ENCODE assay signal across 8 mouse cellular contexts in the genomic region with DNA sequence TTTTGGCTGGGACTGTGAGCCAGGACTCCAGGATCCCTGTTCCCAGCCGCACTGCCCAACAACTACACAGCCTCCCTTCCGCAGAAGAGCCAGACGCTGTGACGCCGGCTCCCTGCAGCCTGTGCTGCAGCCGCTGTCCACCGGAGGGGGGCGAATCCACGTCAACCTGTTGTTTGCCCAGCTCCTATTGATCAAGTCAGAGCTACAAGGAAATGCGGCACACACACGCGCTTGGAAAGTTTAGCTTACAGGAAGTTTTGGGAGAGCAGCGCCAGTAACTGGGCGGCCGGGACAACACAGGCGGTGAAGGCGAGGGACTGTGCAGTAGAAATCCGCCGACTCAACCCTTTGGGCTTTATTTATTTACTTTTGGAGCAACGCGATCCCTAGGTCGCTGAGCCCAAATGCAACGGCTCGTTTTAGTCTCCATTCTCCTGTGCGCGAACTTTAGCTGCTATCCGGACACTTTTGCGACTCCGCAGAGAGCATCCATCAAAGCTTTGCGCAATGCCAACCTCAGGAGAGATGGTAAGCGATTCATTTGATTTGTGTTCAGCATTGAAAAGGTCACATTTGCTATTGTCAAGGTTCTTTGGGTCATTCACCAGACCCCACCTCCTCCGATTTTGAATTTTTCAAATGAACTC. TPM values are rescaled to one million over a fixed set of nuclear protein-coding genes. Genes with fewer than 3 reads are reported as not detected.
DNase-seq lines count a peak whose midpoint lies in the region; ATAC-seq and TF ChIP-seq lines count a peak whose summit lies in the region.

A gene (plus strand): TSS at position 194 of the 647 bp plus-strand sequence.

- no peaks in the 10 kb centered on the region for H3K9me3 ChIP-seq in CH12.LX (replicated peaks; ENCODE audit: low read length)
- H3K9me3 ChIP-seq in forebrain, embryonic 12.5 days = no peaks in the 10 kb centered on the region
- H3K9me3 ChIP-seq in heart, postnatal 0 days (replicated peaks; ENCODE audit: control insufficient read depth, low read length) = no peaks in the 10 kb centered on the region

- no peak for TF ChIP-seq EP300 in CH12.LX (IDR thresholded peaks at IDR 0.05; ENCODE audit: low read length)
- TF ChIP-seq EP300 in heart, postnatal 0 days (IDR thresholded peaks at IDR 0.05; ENCODE audit: low read depth) = no peak

- ATAC-seq in forebrain, embryonic 12.5 days (ENCODE audit: low FRiP score) = peak; percentile 94
- peak; percentile 91 for ATAC-seq in heart, postnatal 0 days (ENCODE audit: insufficient read depth, low read depth)

- TF ChIP-seq CTCF in CH12.LX (conservative IDR thresholded peaks at IDR 0.05 in 1 of 2, IDR thresholded peaks at IDR 0.05 in 1 of 2; ENCODE audit: low read depth in 2 of 2, low read length in 2 of 2) = peak in 1 of 2 experiments; percentile 30; a peak in 2 of 4 replicates
- TF ChIP-seq CTCF in heart, postnatal 0 days (IDR thresholded peaks at IDR 0.05; ENCODE audit: low read depth) = peak; percentile 69
- peak; percentile 35; the same call in 1 of the 2 replicates for TF ChIP-seq CTCF in lung, adult 2 months (IDR thresholded peaks at IDR 0.05; ENCODE audit: insufficient read depth, low read length)

- no peaks in the 10 kb centered on the region for H3K79me2 ChIP-seq in CH12.LX (replicated peaks; ENCODE audit: control insufficient read depth, extremely low read depth, insufficient read depth, poor library complexity, severe bottlenecking)

- no peaks in the 10 kb centered on the region for H3K36me3 ChIP-seq in CH12.LX (replicated peaks in 1 of 2; ENCODE audit: control insufficient read depth in 1 of 2, insufficient read depth in 1 of 2, low read length in 1 of 2)
- H3K36me3 ChIP-seq in forebrain, embryonic 12.5 days (replicated peaks) = no peaks in the 10 kb centered on the region
- H3K36me3 ChIP-seq in heart, postnatal 0 days (replicated peaks; ENCODE audit: control insufficient read depth, insufficient read depth, low read length) = no peaks in the 10 kb centered on the region

- in situ Hi-C loops in CH12.LX (cut with MboI; ENCODE audit: low pct_ligation_motif_present, low pct_unique_long_range_greater_than_20kb, low sequenced_read_pairs) = no loop called here

- 2% methylated on average over 32 of the region's 32 CpGs for WGBS in forebrain, embryonic 12.5 days
- WGBS in heart, postnatal 0 days = 3% methylated on average over 32 of the region's 32 CpGs
- 2% methylated on average over 32 of the region's 32 CpGs for WGBS in lung, adult 2 months

- TF ChIP-seq POLR2A in CH12.LX (IDR thresholded peaks at IDR 0.05; ENCODE audit: low read depth, low read length) = no peak
- TF ChIP-seq POLR2A in lung, adult 2 months (IDR thresholded peaks at IDR 0.05; ENCODE audit: borderline replicate concordance, extremely low read depth, low read depth, low read length) = peak; percentile 33; the same call in 1 of the 2 replicates

- TF ChIP-seq RAD21 in CH12.LX (IDR thresholded peaks at IDR 0.05; ENCODE audit: low read depth, low read length) = peak; percentile 21

- H3K27me3 ChIP-seq in CH12.LX (replicated peaks) = no peaks in the 10 kb centered on the region
- no peaks in the 10 kb centered on the region for H3K27me3 ChIP-seq in forebrain, embryonic 12.5 days
- no peaks in the 10 kb centered on the region for H3K27me3 ChIP-seq in heart, postnatal 0 days (ENCODE audit: control insufficient read depth, insufficient read depth, low read length)

- DNase-seq in CH12.LX (ENCODE audit: extremely low read depth) = peak; percentile 1
- peak; percentile 76 for DNase-seq in adrenal gland, postnatal 25 days
- peak; percentile 76 for DNase-seq in heart, postnatal 0 days (ENCODE audit: low spot score)
- peak; percentile 78 for DNase-seq in kidney, postnatal 14 days
- DNase-seq in lung, adult 2 months = peak; percentile 28
- DNase-seq in ovary, postnatal 10 days (ENCODE audit: low spot score) = peak; percentile 46
- DNase-seq in thymus, postnatal 14 days = no peak

- no peak within 1 kb of the TSS for H3K4me3 ChIP-seq in CH12.LX (replicated peaks in 1 of 3; ENCODE audit: low read depth in 2 of 3, low read length in 2 of 3, poor library complexity in 1 of 3)
- peak within 1 kb of the TSS; percentile 44 for H3K4me3 ChIP-seq in forebrain, embryonic 12.5 days (replicated peaks)
- peak within 1 kb of the TSS; percentile 59 for H3K4me3 ChIP-seq in heart, postnatal 0 days (ENCODE audit: low read depth, low read length)
- H3K4me3 ChIP-seq in lung, adult 2 months (replicated peaks; ENCODE audit: extremely low read depth, low read depth, low read length) = peak within 1 kb of the TSS; percentile 64

- H3K4me2 ChIP-seq in CH12.LX (ENCODE audit: insufficient read depth, low read depth, poor library complexity, severe bottlenecking) = no peak within 1 kb of the TSS
- H3K4me2 ChIP-seq in forebrain, embryonic 12.5 days = peak within 1 kb of the TSS; percentile 75
- peak within 1 kb of the TSS; percentile 84 for H3K4me2 ChIP-seq in heart, postnatal 0 days (ENCODE audit: low read depth, low read length)

- dilution Hi-C loops in CH12.LX (cut with MboI; ENCODE audit: extremely low pct_ligation_motif_present, extremely low pct_unique_long_range_greater_than_20kb, low sequenced_read_pairs) = no loop called here

- H3K27ac ChIP-seq in CH12.LX (ENCODE audit: insufficient read depth, low read depth) = no peak within 1 kb of the TSS
- H3K27ac ChIP-seq in forebrain, embryonic 12.5 days = no peak within 1 kb of the TSS
- H3K27ac ChIP-seq in heart, postnatal 0 days (ENCODE audit: low read depth) = peak within 1 kb of the TSS; percentile 71

- H3K9ac ChIP-seq in CH12.LX (ENCODE audit: insufficient read depth, low read depth) = no peak within 1 kb of the TSS
- peak within 1 kb of the TSS; percentile 22; the same call in 1 of the 2 replicates for H3K9ac ChIP-seq in forebrain, embryonic 12.5 days
- peak within 1 kb of the TSS; percentile 58 for H3K9ac ChIP-seq in heart, postnatal 0 days (replicated peaks; ENCODE audit: low read depth, low read length)

- H3K4me1 ChIP-seq in CH12.LX (ENCODE audit: control insufficient read depth in 1 of 2, insufficient read depth in 2 of 2) = no peaks in the 10 kb centered on the region
- H3K4me1 ChIP-seq in forebrain, embryonic 12.5 days = peaks cover 5% of the 10 kb centered on the region; the same call in 1 of the 2 replicates
- peaks cover 10% of the 10 kb centered on the region; the same call in 1 of the 2 replicates for H3K4me1 ChIP-seq in heart, postnatal 0 days (ENCODE audit: control insufficient read depth, insufficient read depth)
- H3K4me1 ChIP-seq in lung, adult 2 months (ENCODE audit: control insufficient read depth, insufficient read depth, low read length) = no peaks in the 10 kb centered on the region; the same call in 1 of the 2 replicates

TF ChIP-seq in CH12.LX, 34 proteins besides CTCF, POLR2A, EP300 and RAD21:
- TF ChIP-seq POLR2AphosphoS2 (IDR thresholded peaks at IDR 0.05; ENCODE audit: low read depth, low read length) (no peak), ZMIZ1 (IDR thresholded peaks at IDR 0.05; ENCODE audit: low read depth, low read length) (no peak), TBP (conservative IDR thresholded peaks at IDR 0.05; ENCODE audit: low read depth, low read length) (no peak), JUN (IDR thresholded peaks at IDR 0.05; ENCODE audit: insufficient read depth, low read depth, low read length) (no peak), NELFE (IDR thresholded peaks at IDR 0.05; ENCODE audit: low read depth, low read length) (no peak), JUND (conservative IDR thresholded peaks at IDR 0.05; ENCODE audit: low read depth, low read length) (no peak), SMC3 (IDR thresholded peaks at IDR 0.05; ENCODE audit: low read depth, low read length) (peak; percentile 22), MAFK (IDR thresholded peaks at IDR 0.05; ENCODE audit: insufficient replicate concordance, low read length) (no peak), SIN3A (IDR thresholded peaks at IDR 0.05; ENCODE audit: low read length) (no peak)

RNA-seq across cellular contexts. Expression of the gene that starts here (rescaled TPM):
- total RNA-seq in CH12.LX (2012; rRNA removed) = not detected in 2 replicates
- not detected in 2 replicates for total RNA-seq in CH12.LX (2014; rRNA removed)
- not detected in 2 replicates for polyA plus RNA-seq in CH12.LX (2012; ENCODE audit: insufficient read length, low read depth)
- total RNA-seq in adrenal gland, postnatal 25 days (2021) = 41.7 and 54.0 TPM in 2 replicates
- polyA plus RNA-seq in forebrain, embryonic 12.5 days (2016; fragmentation: Nextera tagmentation; extraction: Ambion mirVana) = 2.1 and 2.9 TPM in 2 replicates
- 12.6 and 18.4 TPM in 2 replicates for total RNA-seq in heart, postnatal 0 days (2014; rRNA removed; ENCODE audit: low replicate concordance)
- 6.8 TPM in 2 replicates for polyA plus RNA-seq in heart, postnatal 0 days (2015; fragmentation: Nextera tagmentation; extraction: Ambion mirVana)
- 5.2 and 7.6 TPM in 2 replicates for polyA plus RNA-seq in lung, adult 2 months (2012; rRNA removed)

Comparison
In these comparisons a context has a peak if more than half of its experiments do, and no peak if none do; other contexts are left out.
1. RNA of the gene that starts here (total RNA-seq): 41.7 to 54.0 TPM in adrenal gland, postnatal 25 days and 12.6 to 18.4 TPM in heart, postnatal 0 days; not detected in CH12.LX; every median in the first group is over 10 times any median in the second.
2. Peak in DNase-seq in CH12.LX; RNA of the gene not detected or under 1 TPM.
3. H3K4me3 ChIP-seq: peak in forebrain, embryonic 12.5 days (single experiment), heart, postnatal 0 days (single experiment) and lung, adult 2 months (single experiment); none in CH12.LX (0 of 3).